Mouse (Mus musculus) urinary bladder, postnatal 10 days (tissue): ENCODE results near the gene Znrf3.

Experiments
- DNase-seq: peaks from one replicate; pipeline ENCODE4 v3.0.0; 2022; ENCODE audit warnings: low spot score

Znrf3 gene

DNA sequence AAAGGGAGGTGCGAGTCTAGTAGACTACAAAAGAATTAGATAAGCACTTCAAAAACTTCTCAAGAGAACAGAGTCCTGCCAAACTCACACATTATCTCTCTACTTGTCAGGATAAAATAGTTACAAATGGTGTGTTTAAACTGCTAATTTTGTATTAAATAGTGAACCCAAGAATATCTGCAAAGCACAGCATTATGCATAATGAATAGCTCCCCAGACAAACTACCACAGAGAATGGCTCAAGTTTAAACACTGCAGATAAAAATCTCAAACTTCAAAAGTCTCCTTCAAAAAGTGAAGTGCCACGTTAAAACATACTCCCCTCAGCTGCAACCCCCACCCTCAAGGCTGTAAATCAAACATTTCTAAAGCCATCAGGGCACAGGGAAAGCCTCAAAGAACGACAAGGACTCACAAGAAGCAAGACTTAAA, 2.0 kb downstream of the Znrf3 start:
- DNase-seq = no peak

DNA sequence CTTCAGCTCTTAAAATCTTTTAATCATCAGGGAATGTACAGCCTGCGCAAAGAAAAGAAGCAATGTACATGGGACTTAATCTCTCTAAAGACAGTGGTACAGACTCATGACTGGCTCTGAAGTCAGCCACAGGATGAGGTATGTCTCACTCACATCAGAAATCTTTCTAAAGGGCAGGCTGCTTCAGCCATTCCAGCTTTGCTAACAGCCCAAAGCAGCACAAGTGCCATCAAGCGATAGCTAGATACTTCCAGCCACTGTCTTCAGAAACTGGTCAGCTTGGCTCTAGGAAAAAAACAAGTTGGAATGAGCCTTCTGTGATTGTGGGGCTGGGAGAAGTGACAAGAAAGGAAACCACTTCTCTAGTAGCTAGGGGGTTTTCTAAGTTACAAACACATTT, 7.0 kb downstream of the Znrf3 start:
- no peak for DNase-seq

DNA sequence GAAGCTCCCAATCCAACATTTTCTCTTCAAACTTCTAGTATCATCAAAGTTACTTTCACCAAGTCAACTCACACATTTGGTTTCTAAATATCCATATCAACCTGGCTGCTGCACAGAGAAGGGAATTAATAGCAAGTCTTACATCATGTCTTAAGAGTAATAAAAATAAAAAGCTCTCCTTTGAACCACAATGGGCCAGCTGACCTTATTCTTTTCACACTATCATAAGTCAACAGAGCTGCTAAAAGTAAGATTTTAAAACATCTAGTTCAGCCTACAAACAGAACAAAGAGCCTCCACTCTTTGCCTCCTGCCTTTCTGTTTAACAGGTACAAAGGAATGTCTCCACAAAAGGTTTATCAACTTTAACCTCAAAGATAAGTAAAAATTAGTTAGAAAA, 7.7 kb downstream of the Znrf3 start:
- no peak for DNase-seq

DNA sequence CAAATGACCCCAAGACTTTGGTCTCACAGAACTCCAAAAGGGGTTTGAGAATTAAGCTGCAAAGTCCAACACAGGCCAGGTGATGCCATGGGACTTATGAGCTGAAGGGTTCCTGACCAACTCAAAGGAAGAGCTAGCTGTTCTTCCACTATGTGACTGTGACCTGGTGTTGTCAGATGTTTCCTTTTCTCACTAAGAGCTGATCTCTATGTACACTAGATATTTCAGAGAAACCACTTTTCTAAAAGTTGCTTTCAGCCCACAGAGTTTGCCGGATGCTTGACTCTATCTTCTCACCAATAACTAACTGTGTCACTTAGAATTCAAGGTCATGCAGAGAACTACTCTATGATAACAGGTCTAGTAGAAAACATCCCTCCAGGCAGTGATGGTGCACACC, 9.2 kb downstream of the Znrf3 start:
- no peak for DNase-seq

DNA sequence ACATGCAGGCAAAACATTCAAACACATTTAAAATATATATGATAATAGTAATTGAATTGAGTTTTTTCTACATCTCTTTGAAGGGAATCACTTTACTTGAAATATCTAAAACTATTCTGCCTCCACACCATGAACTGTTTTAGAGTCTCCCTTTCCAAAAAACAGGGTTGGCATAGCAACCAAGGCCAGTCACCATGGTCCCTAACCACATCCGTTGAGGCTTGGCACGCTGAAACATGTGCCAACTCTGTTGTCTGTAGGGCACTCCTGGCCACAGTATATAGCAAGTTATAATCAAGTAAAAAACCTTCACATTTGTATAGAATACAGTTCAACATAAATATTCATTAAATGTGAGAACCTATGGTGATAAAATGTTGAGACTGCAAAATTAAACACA, 12.3 kb downstream of the Znrf3 start:
- DNase-seq = no peak

DNA sequence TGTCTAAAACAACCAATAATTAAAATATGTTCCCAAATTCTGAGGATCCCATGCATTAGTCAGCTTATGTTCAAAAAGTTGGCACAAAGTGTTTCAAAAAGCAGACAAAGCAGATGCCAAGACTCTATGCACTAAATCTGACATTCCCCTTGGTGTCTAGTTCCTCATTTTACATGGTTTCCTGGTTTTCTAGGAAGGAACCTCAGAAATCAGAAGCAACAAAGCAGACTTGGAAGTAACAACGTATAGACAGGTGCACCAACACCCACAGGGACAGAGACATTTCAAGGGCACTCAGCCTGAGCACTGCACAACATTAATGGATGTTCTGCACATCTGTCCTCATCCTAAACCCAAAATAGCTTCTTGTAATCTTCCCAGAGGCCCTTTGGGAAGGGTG, 13.8 kb downstream of the Znrf3 start:
- DNase-seq = no peak

DNA sequence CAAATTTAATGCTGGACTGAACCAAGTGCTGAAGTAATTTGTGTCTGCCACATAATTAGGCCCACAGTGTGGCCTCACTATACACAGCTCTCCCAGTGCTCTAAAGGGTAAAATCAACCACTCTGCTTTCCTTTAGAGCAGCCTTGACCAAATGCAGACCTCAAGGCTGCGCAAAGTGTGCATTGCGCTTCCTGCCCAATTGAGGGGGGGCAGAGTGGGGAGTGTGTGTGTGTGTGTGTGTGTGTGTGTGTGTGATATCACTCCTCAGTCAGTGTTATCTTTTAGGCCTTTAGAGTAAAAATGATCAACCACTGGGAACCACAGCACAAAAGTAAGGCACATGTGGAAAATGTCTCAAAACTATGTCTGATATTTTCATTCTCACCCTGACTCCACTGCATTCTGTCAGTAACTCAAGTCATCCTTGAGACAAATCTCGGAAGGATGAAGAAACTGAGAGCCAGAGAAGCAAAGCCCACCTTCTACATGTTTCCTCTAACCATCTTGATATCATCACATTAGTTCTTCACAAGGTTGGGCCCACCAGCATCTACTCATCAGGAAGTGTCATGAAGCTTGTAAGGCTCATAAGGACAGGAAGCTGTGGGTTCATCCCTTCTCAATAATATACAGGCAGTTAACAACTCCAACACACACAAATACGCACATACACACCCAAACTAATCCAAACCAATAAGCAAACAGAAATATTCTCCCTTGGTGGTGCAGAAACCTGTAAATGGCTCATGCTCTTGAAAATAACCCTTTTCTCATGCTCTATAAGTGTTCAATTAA, 15.1 kb downstream of the Znrf3 start:
- DNase-seq = no peak

DNA sequence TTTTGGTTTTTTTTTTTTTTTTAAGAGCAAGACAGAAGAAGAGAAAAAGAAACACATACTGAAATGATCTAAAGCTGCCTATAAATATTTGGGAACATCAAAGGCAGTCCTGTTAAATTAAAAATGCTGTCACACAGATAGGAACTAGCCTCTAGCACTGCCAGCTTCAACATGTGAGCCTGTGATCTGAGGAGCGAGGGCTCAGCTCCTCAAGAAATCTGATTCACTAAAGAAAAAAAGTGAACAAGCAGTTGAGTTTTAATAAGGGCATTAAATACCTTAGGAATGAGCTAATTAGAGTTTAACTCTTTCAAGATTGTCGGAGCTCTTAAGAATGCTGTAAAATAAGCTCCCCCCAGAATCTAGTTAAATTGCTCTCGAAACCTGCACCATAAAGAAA, 17.4 kb downstream of the Znrf3 start:
- DNase-seq = no peak

DNA sequence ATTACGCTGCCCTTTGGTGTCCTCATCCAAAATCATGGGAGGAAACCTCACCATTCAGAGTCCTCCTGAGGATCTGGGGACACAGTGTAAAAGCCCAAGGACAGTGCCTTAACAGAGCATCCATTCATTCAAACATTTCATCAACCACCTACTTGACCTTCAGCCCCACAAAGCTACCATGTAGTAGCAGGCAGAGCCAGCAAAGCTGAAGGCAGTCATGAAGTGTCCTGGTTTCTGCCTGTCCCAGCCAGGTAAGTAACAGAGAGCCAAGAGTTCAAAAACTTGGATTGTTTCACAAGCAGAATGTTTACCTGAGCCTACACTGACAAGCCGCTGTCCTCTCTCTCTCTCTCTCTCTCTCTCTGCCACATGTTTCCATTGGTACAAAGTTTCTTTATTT, 18.3 kb downstream of the Znrf3 start:
- no peak for DNase-seq

DNA sequence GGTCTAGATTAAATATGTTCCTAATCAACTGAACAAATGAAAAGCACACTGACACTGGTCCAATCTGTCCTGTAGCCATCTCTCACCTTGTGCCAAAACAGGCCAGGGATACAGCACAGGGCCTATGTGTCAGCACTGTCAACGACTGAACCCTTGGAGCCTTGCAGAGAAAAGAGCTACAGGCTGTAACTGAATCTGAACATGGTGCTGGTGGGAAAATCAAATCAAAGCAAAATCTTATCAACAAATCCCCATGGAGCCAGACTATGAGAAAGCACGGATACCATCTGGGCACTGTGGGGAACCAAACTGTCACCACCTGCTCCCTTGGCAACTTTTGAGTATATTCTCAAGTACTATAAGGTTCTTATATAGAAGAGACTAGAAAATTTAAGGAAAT, 19.5 kb downstream of the Znrf3 start:
- no peak for DNase-seq

DNA sequence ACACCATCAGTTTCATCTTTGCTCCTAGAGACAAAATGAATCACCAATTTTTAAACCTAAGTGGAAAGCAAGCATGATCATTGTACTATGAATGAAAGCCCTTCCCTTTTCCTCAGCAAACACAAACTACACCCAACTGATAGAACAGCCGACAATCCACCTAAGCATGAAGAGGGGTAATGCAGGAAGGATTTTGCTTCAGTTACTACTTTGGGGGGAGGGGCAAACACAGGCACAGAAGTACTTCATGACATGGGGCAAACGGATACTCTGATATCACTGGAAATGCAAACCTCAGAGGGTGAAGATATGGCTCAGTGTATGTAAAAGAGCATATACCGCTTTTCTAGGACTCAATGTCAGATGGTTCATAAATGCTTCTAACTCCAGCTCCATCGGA, 20.5 kb downstream of the Znrf3 start:
- DNase-seq = no peak

DNA sequence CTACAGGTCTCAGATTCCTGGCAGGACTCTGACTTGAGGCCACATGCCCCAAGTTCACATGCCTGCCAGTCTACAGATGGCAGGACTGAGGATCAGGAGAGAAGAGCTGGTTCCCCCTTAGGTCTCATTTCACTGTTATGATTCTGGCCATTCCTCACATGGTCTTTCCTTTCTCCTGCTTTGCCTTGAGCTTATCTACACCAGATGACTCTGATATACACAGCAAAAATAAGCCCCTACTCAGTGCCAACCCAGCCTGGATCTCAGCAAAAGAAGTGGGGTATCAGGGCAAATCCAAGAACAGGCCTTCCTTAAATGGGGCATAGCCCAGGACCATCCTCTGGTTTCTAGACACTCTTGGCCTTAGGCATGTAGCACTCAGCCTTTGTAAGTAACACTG, 21.6 kb downstream of the Znrf3 start:
- no peak for DNase-seq

DNA sequence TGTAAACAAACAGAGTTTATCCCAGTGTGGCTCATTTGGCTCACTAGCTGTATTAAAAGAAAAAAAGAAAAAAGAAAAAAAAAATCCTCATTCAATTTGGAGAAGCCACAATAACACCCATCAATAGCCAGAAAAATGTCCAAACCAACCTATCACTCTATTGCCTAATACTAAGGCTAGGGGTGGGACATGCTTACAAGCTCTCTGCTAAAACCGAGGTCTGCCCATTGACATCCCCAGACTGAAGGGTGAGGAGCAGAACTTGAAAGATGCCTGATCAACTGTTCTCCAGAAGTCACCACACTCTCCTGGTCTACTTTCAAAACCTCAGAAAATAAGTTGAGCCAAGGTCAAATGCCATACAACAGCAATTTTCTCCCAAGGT, 22.4 kb downstream of the Znrf3 start:
- DNase-seq = no peak

DNA sequence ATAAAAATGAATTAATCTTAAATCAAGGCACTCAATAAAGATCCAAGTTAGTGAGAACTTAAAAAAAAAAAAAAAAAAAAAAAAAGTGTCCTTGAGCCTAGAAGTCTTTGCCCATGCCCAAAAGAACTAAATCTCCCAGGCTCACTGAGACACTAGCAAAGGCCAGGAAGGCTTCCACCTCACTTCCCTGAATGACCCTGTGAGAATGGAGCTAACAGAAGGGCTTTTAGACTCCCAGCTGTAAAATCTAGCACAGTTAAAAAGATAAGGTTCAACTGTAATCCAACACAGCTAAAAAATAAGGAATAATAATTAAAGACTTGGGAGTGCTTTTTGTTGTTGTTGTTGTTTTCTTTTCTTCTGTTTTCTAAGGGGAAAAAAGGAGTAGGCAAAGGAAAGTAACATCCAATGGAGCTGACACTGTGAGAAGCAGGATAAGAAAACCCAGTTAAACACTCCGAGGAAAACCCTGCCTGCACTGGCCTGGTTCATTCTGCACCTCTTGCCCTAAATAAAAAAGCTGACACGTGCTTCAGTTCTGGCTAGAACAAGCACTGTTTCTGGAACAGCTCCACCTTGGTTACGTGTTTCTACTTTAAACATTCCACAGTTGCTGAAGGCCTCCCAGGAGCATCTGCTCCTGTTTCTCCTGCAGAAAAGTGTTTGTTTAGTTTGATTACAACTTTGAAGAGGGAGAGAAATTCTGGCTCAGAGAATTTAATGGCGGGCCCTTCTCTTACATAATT, 23.0 kb downstream of the Znrf3 start:
- no peak for DNase-seq

DNA sequence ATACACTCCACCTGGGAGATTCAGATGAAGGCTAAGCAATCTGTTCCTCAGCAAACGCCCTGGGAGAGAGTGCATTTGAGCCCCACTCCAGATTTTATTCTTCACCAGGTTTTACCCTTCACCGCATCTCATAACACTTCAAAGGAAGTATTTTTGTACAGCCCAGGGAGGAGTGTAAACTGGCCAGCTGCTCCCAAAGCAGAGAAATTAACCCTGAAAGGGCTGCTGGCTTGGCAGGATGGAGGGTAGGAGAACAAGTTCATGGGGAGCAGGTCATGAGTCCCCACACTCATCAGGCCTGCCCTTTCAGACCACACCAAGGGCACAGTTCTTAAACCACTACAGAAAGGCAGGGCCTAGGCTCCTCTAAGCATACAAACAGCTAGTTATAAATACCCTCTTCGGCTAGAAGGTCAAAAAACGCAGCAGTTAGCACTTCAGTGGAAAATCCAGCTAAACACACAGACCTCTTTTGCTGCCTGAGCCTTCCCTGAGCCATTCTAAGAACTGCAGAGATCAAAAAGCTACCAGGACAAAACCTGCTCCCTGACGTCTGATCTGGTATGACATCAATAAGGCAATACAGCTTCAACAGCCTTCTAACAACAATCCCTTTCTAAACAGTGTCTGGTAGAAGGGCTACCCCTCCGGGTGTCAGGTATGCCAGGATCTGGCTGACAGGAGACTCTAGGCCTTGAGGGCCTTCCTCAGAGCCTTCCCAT, 28.9 kb downstream of the Znrf3 start:
- DNase-seq = no peak

DNA sequence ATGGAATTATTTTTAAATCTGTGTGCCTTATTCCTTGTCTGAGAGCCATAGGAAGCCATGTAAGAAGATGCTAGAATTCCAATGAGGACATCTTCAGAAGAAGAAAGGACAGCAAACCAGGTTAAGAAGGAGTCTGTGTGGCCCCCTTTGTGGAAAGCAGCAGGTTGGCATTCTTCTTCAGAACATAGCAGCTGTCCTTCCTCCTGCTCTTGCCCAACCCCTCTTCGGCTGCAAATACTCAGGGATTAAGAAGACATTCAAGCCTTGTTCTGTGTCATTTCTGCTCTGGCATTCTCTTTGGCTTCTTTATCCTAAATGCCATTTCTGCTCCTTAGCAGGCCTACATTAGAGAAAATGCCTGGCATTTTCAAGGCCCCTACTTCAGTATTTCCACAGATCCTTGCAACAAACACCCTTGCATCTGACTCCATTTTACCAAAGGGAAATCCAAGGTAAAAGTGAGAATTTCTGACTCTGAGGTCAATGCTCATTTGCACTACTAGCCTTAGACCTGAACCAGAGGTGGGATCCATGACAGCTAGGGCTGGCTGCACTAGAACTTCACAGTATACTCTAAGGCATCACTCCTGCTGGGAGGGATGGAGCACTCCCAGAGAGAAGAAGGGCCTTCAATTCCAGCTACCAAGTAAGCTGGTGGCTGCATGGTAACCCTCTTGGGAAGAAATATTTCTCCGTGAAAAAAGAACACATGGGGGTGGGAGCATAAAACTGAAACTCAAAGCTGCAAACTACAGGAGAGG, 29.6 kb downstream of the Znrf3 start:
- no peak for DNase-seq

DNA sequence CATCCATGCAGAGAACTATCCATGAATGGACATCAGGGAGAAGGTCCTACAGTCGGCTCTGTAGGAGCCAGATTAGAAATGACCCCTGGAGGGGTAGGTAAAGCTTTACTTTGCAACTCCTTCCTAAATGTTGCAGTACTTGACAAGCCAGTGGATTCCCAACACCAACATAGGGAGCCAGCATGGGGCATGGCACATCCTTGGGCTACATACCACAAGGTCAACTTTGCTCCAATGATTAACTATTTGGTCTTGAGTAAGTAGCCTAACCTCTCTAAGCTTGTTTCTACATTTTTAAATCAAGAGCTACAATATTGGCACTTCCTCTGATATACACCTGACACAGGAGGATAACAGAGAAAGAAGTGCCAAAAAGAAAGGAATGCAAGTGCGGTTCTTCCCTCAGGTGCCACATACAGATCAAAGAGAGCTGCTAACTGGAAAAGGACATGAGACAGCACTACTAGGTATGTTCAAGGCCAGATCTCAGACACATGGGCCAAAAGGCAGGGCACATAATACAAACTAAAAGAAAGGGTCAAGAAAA, 31.9 kb downstream of the Znrf3 start:
- no peak for DNase-seq

DNA sequence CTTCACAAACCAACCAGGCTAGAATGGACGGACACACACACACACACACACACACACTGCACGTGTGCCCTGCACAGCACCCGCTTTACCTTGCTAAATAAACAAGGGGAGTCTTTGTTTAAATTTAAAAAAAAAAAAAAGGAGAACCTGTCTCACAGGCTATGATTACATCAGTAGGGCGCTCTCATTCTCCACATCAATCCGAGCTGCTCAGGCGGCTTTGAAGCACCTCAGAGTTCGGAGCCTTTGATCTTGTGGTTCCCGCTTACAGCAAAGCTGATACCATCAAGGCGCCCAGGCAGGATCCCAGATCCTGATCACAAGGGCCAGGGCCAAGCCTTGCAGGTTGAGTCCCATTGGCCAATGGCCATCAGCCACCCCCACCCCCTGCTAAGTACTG, 33.1 kb downstream of the Znrf3 start:
- DNase-seq = no peak

DNA sequence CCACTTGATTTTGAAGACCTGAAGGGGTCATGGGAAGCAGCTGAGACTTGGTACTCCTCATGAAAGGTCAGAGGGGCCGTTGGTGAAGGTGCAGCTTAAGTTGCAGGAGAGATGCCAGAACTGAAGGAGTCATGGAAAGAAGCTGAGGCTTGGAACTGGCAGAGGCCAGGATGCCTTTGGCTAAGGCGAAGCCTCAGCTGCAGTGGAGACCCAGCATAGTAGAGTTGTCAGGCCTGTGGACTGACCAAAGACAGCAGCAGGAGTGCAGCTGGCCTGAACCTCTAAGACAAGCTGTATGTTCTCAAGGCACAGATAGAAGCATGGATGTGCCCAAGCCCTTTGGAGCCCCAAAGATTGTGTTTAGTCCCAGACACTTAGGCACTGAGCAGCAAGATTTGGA, 40.5 kb downstream of the Znrf3 start:
- no peak for DNase-seq

DNA sequence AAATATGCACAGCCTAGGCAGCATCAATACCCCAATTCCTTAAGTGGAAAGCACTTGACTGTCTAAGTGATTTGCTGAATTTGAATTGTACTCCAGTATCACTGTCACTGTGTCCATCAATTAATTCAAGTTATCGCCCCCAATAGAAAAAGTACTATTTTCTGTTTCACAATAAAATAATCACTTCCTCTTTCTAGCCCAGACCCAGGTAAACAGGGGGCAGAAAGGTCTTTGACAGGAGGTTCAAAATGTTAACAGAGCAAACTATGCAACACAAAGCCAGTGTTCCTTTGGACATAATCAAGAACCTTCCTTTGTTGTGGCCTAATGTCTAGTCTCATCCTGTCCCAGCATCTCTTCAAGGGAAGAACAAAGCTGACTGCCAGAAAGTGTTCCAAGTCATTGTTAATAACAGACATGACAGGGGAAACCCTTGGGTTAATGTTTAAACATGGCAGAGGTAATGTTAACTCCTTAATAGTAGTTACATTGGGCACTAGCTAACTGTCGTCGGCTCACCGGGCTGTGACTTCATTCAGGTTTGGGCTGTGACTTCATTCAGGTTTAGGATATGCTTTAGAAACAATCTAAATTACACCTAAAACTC, 42.4 kb downstream of the Znrf3 start:
- DNase-seq = no peak

DNA sequence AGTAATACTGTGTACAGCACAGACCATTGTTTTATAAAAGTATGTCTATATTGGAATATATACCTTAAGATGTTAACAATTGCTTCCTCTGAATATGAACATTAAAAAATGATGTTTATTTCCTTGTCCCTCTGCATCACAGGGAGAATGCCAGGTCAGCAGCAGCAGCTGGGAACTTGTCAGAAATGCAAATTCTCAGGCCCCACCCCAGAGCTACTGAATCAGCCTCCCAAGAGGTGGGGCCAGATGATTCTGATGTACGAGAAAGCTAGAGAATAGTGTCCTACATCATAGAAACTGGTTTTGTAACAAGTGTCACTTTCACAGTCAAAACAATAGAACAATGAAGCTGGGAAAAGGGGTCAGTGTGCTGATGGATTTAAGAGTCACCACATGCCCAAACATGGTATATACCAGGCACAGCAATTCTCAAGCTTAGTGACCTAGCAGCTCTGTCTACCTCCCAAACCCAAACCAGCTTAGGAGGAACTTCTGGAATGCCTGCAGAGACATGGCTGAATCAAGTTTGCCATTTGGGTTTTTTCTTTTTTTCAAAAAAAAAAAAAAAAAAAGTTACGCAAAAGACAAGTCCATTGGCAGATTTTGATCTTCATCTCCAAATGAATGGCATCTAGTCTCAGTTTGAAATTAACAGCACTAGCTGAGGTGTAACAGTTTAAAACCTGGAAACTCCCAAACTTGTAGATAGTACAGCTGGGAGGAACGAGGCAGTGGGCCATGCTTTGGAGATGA, 46.2 kb downstream of the Znrf3 start:
- DNase-seq = no peak
